Mouse (Mus musculus) thymus, adult 2 months (tissue): ENCODE measurements around the gene Yipf2. TPM values are rescaled to one million over a fixed set of nuclear protein-coding genes. Genes with fewer than 3 reads are reported as not detected.

ENCODE experiments used
- DNase-seq: peaks from one replicate; pipeline ENCODE4 v3.0.0; 2021
- H3K27ac ChIP-seq: fragments of 200-500 bp; 2 replicates; pipeline ENCODE4 v1.5.1; 2012; ENCODE audit warnings: low read length, control low read depth; ENCODE audit not compliant: control insufficient read depth, insufficient read depth
- H3K27me3 ChIP-seq: fragments of 200-500 bp; 2 replicates; pipeline ENCODE4 v1.6.1; 2012; ENCODE audit warnings: mild to moderate bottlenecking, low read length, moderate library complexity, mixed read lengths; ENCODE audit not compliant: control insufficient read depth, insufficient read depth
- H3K36me3 ChIP-seq: fragments of 200-500 bp; 2 replicates; pipeline ENCODE4 v1.6.1; 2012; ENCODE audit warnings: mild to moderate bottlenecking, low read length, moderate library complexity; ENCODE audit not compliant: control insufficient read depth, insufficient read depth
- H3K4me1 ChIP-seq: fragments of 200-500 bp; replicated peaks from 2 replicates; pipeline ENCODE4 v1.6.1; 2012; ENCODE audit warnings: low read length; ENCODE audit not compliant: control insufficient read depth, insufficient read depth
- H3K4me3 ChIP-seq: fragments of 200-500 bp; 2 replicates; pipeline ENCODE4 v1.5.1; 2012; ENCODE audit warnings: mild to moderate bottlenecking, low read length, control low read depth, moderate library complexity; ENCODE audit not compliant: control insufficient read depth, insufficient read depth
- CTCF ChIP-seq: fragments of 200-500 bp; IDR thresholded peaks from 2 replicates; pipeline ENCODE4 v1.5.1; 2012; ENCODE audit warnings: mild to moderate bottlenecking, control low read depth, low read length, moderate library complexity, borderline replicate concordance; ENCODE audit not compliant: control insufficient read depth, poor library complexity, insufficient read depth; ENCODE audit errors: extremely low read depth
- POLR2A ChIP-seq: fragments of 200-500 bp; IDR thresholded peaks from 2 replicates; pipeline ENCODE4 v1.6.1; 2012; ENCODE audit warnings: mild to moderate bottlenecking, low read length, control low read depth, moderate library complexity; ENCODE audit not compliant: control insufficient read depth, poor library complexity, insufficient read depth; ENCODE audit errors: extremely low read depth
- WGBS: fragments of 180-500 bp; shearing (Covaris S2); methylation state at CpG from one replicate; pipeline ENCODE4 v1.1.7; 2018; 5-methylcytosine and 5-hydroxymethylcytosine counted together
- polyA plus RNA-seq: library from polyadenylated mRNA; depleted of rRNA; stranded (reverse); fragments of >200 nt; gene quantifications from 2 replicates; pipeline ENCODE4 v1.2.3, GENCODE M21; 2012

The Yipf2 gene
- polyA plus RNA-seq, 1 experiment: 50.6 TPM

GRCm38 (mm10) chr9:21558366-21558765 is 34.3 kb downstream of the Yipf2 start:
- TF ChIP-seq POLR2A (no peak), CTCF (no peak)
- no peak overlapping the region for H3K4me3 ChIP-seq
- H3K4me1 ChIP-seq: no peaks in the 10 kb centered on the region
- no peaks in the 10 kb centered on the region for H3K27me3 ChIP-seq
- no peaks in the 10 kb centered on the region for H3K36me3 ChIP-seq
- no peak for DNase-seq
- 94% methylated on average over 4 of the region's 4 CpGs for WGBS
- H3K27ac ChIP-seq: no peak overlapping the region

- WGBS: 97% methylated on average over 2 of the region's 2 CpGs
- H3K36me3 ChIP-seq: no peaks in the 10 kb centered on the region
These were observed 35.1 kb downstream of the Yipf2 start for GRCm38 (mm10) chr9:21557556-21557955.

GRCm38 (mm10) chr9:21556996-21557395 is 35.6 kb downstream of the Yipf2 start:
- no peaks in the 10 kb centered on the region for H3K27me3 ChIP-seq
- no peaks in the 10 kb centered on the region for H3K36me3 ChIP-seq
- TF ChIP-seq POLR2A: no peak
- no peak for TF ChIP-seq CTCF
- 92% methylated on average over 2 of the region's 2 CpGs for WGBS
- H3K27ac ChIP-seq: no peak overlapping the region
- no peaks in the 10 kb centered on the region for H3K4me1 ChIP-seq
- no peak overlapping the region for H3K4me3 ChIP-seq
- DNase-seq: no peak

More at GRCm38 (mm10) chr9:21557556-21557955, 35.1 kb downstream of the Yipf2 start:
- Histone ChIP-seq H3K27me3 (no peaks in the 10 kb centered on the region), H3K27ac (no peak overlapping the region), H3K4me3 (no peak overlapping the region), H3K4me1 (no peaks in the 10 kb centered on the region)
- DNase-seq: no peak
- TF ChIP-seq POLR2A (no peak), CTCF (no peak)

DNA sequence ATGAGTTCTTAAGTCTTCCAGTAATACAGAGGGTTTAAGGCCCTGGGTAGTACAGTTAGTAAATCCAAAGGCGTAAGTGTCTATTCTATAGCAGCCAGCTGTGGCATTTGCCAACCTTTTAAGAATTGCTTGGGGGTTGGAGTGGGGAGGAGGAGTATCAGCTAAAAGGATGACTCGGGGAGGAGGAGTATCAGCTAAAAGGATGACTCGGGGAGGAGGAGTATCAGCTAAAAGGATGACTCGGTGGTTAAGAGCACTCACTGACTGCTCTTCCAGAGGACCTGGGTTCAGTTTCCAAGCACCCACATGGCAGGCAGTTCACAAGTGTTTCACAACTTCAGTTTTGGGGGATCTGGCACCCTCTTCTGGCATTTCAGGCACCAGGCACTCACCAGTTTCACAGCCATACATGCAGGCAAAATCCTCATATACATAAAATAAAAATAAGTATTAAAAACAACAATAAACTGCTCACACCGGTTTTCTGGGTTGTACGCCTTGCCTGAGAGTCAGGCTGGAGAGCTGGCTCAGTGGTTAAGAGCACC is 37.4 kb downstream of the Yipf2 start:
- 95% methylated on average over 6 of the region's 6 CpGs for WGBS
- no peak overlapping the region for H3K27ac ChIP-seq
- no peaks in the 10 kb centered on the region for H3K4me1 ChIP-seq
- H3K4me3 ChIP-seq: no peak overlapping the region
- H3K27me3 ChIP-seq: no peaks in the 10 kb centered on the region
- no peaks in the 10 kb centered on the region for H3K36me3 ChIP-seq
- no peak for TF ChIP-seq CTCF
- no peak for TF ChIP-seq POLR2A
- DNase-seq: no peak

DNA sequence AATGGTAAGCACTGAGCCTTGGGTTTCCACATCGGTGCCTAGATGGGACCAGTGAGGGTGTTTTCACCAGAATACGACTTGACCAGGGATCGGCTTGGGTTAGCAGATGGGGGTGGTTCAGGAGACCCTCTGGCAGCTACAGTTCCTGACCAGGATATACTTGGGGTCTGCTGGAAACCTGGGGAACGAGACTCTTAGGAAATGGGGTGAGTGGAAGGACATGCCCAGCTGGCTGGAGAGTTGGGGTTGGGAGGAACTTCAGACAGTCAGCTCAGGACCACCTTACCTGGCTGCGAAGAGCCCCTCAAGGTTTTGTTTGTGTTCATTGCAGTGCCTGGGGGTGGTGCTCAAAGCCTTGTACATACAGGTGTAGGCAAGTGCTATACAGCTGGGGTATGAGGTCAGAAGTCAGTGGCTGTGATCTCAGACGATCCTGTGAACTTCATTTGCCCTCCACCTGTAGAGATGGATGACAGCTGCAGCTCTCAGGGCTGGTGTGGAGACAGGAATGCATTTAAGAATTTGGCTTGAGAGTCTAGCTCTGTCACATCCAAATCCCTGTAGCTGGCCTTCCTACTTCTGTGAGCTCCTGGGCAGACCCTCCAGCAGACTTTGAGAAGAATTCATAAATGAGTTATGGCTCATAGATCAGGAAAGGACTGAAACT is 38.9 kb downstream of the Yipf2 start:
- no peak for DNase-seq
- 90% methylated on average over 6 of the region's 6 CpGs for WGBS
- Histone ChIP-seq H3K27me3 (no peaks in the 10 kb centered on the region), H3K36me3 (no peaks in the 10 kb centered on the region), H3K4me1 (no peaks in the 10 kb centered on the region), H3K27ac (no peak overlapping the region), H3K4me3 (no peak overlapping the region)
- TF ChIP-seq CTCF (no peak), POLR2A (no peak)

GRCm38 (mm10) chr9:21551049-21551448 is 41.6 kb downstream of the Yipf2 start:
- Histone ChIP-seq H3K27ac (no peak overlapping the region), H3K27me3 (no peaks in the 10 kb centered on the region), H3K36me3 (no peaks in the 10 kb centered on the region), H3K4me1 (peaks cover 8% of the 10 kb centered on the region), H3K4me3 (no peak overlapping the region)
- TF ChIP-seq POLR2A (no peak), CTCF (no peak)
- WGBS: 94% methylated on average over 2 of the region's 2 CpGs
- no peak for DNase-seq
